Mouse (Mus musculus): ENCODE data around the gene Mrpl28. TPM values are rescaled to one million over a fixed set of nuclear protein-coding genes. Genes with fewer than 3 reads are reported as not detected.

Mrpl28 gene
- total RNA-seq (2014; rRNA removed) (95.0 and 117 TPM in 2 replicates), polyA plus RNA-seq (2015; fragmentation: Nextera tagmentation; extraction: Ambion mirVana) (165 and 179 TPM in 2 replicates)

DNA sequence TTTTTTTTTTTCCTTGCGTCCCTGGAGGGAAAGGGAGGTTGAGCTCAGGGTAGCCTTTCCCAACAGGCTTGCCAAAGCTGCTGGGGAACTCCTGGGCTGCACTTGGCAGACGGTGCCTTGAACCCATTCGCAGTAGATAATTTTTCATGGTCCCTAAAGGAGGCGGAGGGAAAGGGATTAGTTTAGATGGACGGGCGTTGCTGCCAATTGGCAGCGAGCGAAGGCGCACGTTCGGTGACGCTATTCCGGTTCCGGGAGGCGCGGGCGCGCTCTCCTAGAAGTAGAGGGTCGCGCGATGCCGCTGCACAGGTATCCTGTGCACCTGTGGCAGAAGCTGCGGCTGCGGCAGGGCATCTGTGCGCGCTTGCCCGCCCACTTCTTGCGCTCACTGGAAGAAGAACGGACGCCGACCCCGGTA, at the start of gene Mrpl28:
Gene Mrpl28, plus strand, starts transcription at position 234 of the 418 bp plus-strand sequence.
- 0% methylated on average over 32 of the region's 32 CpGs for WGBS
- H3K27me3 ChIP-seq (ENCODE audit: insufficient read depth, low read length): 0 out of 2 replicates have a peak, but pooled peaks cover 1% of the 10 kb centered on the region
- no peaks in the 10 kb centered on the region for H3K9me3 ChIP-seq (ENCODE audit: low read length)
- TF ChIP-seq CTCF (IDR thresholded peaks at IDR 0.05): no peak
- peak within 1 kb of the TSS; percentile 55 for H3K4me3 ChIP-seq (ENCODE audit: low read depth, low read length)
- peak within 1 kb of the TSS; percentile 79 for H3K4me2 ChIP-seq (ENCODE audit: low read depth, low read length, poor library complexity, severe bottlenecking)
- DNase-seq (ENCODE audit: low spot score) (peak; percentile 99), ATAC-seq (ENCODE audit: low FRiP score) (peak; percentile 87)
- H3K4me1 ChIP-seq (ENCODE audit: insufficient read depth, low read length): peaks cover 10% of the 10 kb centered on the region; the same call in 1 of the 2 replicates
- peak within 1 kb of the TSS; percentile 58 for H3K9ac ChIP-seq (replicated peaks; ENCODE audit: low read length, poor library complexity, severe bottlenecking)
- H3K36me3 ChIP-seq (ENCODE audit: insufficient read depth, low read length): peaks cover 23% of the 10 kb centered on the region
- no peak within 1 kb of the TSS for H3K27ac ChIP-seq (ENCODE audit: low read depth, low read length)

DNA sequence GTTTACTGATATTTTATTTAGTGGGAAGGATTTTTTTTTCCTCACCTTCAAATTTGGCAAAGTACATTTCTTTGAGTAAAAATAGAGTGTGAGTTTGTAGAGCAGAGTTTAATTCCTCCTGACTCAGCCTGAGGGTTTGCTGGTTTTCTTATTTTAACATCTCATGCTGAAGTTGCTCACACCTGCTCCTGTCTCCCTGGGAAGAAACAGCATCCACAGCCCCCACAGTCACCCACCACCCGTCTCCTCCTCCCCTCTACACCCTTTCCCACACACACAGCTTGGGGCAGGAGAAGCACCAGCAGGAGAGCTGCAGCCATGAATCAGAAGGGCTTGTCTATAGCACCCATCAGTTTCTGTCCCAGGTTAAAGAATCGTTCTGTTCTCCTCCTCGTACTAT, 48.1 kb upstream of the Mrpl28 start:
- Histone ChIP-seq H3K4me2 (ENCODE audit: low read depth, low read length, poor library complexity, severe bottlenecking) (no peak overlapping the region), H3K27ac (ENCODE audit: low read depth, low read length) (no peak overlapping the region), H3K4me3 (ENCODE audit: low read depth, low read length) (no peak overlapping the region), H3K9me3 (ENCODE audit: low read length) (no peaks in the 10 kb centered on the region), H3K36me3 (ENCODE audit: insufficient read depth, low read length) (no peaks in the 10 kb centered on the region), H3K27me3 (ENCODE audit: insufficient read depth, low read length) (no peaks in the 10 kb centered on the region), H3K9ac (replicated peaks; ENCODE audit: low read length, poor library complexity, severe bottlenecking) (no peak overlapping the region), H3K4me1 (ENCODE audit: insufficient read depth, low read length) (0 out of 2 replicates have a peak, but pooled peaks cover under 1% of the 10 kb centered on the region)
- DNase-seq (ENCODE audit: low spot score) (no peak), ATAC-seq (ENCODE audit: low FRiP score) (no peak)
- 71% methylated on average over 3 of the region's 3 CpGs for WGBS
- TF ChIP-seq CTCF (IDR thresholded peaks at IDR 0.05): no peak

DNA sequence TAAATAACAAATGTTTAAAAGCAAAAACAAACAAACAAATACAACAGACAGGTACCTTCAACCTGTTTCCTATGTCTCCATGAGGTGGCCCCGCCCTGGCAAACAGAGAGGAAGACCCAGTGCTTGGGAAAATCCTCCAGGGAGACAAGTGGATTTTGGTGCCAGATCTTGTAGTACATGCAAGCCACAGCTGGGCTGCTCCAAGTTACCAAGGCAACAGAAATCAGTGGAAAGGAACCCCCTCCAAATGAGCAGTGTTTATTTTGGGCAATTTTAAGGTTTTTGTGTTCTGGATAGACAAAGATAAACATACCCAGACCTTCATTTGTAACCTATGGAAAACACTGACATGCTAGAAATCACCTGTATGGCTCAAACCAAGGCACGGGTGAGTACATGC, 44.4 kb upstream of the Mrpl28 start:
- no peaks in the 10 kb centered on the region for H3K9me3 ChIP-seq (ENCODE audit: low read length)
- DNase-seq (ENCODE audit: low spot score) (peak; percentile 67), ATAC-seq (ENCODE audit: low FRiP score) (no peak)
- H3K4me2 ChIP-seq (ENCODE audit: low read depth, low read length, poor library complexity, severe bottlenecking): no peak overlapping the region
- H3K36me3 ChIP-seq (ENCODE audit: insufficient read depth, low read length): peaks cover 5% of the 10 kb centered on the region; the same call in 1 of the 2 replicates
- no peak overlapping the region for H3K9ac ChIP-seq (replicated peaks; ENCODE audit: low read length, poor library complexity, severe bottlenecking)
- H3K4me3 ChIP-seq (ENCODE audit: low read depth, low read length): no peak overlapping the region
- H3K27me3 ChIP-seq (ENCODE audit: insufficient read depth, low read length): no peaks in the 10 kb centered on the region
- no peaks in the 10 kb centered on the region for H3K4me1 ChIP-seq (ENCODE audit: insufficient read depth, low read length)
- H3K27ac ChIP-seq (ENCODE audit: low read depth, low read length): no peak overlapping the region
- TF ChIP-seq CTCF (IDR thresholded peaks at IDR 0.05): peak; percentile 27
- WGBS: 66% methylated on average over 2 of the region's 2 CpGs

DNA sequence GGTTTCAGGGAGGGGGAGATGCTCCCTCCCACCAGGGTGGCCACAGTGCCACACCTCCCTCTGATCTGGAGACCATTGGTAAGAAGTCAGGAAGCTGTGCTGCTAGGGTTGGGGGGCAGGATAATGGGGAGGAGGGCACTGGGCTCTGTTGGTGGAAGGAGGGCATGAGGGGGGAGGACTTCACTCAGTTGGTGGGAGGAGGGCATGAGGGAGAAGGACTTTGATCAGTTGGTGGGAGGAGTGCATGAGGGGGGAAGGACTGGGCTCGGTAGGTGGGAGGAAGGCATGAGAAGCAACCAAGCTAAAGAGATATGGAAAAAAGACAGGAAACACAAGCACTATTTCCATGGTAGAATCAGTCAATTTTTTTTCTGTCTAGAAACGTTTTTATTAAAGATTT, 42.4 kb upstream of the Mrpl28 start:
- Histone ChIP-seq H3K4me3 (ENCODE audit: low read depth, low read length) (no peak overlapping the region), H3K4me2 (ENCODE audit: low read depth, low read length, poor library complexity, severe bottlenecking) (no peak overlapping the region), H3K9ac (replicated peaks; ENCODE audit: low read length, poor library complexity, severe bottlenecking) (no peak overlapping the region), H3K9me3 (ENCODE audit: low read length) (no peaks in the 10 kb centered on the region), H3K36me3 (ENCODE audit: insufficient read depth, low read length) (peaks cover 6% of the 10 kb centered on the region; the same call in 1 of the 2 replicates), H3K27me3 (ENCODE audit: insufficient read depth, low read length) (no peaks in the 10 kb centered on the region), H3K4me1 (ENCODE audit: insufficient read depth, low read length) (no peaks in the 10 kb centered on the region), H3K27ac (ENCODE audit: low read depth, low read length) (no peak overlapping the region)
- ATAC-seq (ENCODE audit: low FRiP score) (no peak), DNase-seq (ENCODE audit: low spot score) (no peak)
- TF ChIP-seq CTCF (IDR thresholded peaks at IDR 0.05): no peak
- 42% methylated on average over 2 of the region's 2 CpGs for WGBS

DNA sequence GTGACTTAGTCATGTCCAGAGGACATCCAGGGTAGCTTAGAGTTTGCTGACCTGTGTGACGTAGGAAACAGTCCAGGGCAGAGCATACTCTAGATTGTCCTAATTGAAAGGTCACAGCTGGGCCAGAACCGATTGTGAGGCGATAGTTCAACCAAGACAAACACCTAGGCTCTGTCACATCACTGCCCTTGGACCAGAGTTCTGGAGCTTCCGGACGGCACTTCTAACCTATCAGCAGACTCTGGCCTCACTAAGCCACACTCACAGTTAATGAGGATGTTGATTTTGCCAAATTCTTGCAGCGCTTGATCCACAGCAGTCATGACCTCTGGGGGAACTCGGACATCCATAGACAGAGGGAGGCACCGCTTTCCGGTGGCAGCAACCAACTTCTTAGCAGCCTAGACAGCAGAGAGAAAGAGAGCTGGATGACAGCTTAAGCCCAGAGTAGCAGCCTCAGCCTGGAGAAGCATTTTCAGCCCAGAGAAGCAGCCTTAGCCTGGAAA, 36.2 kb upstream of the Mrpl28 start:
- H3K9ac ChIP-seq (replicated peaks; ENCODE audit: low read length, poor library complexity, severe bottlenecking): no peak overlapping the region
- H3K4me1 ChIP-seq (ENCODE audit: insufficient read depth, low read length): no peaks in the 10 kb centered on the region
- no peak for TF ChIP-seq CTCF (IDR thresholded peaks at IDR 0.05)
- ATAC-seq (ENCODE audit: low FRiP score) (no peak), DNase-seq (ENCODE audit: low spot score) (no peak)
- H3K27me3 ChIP-seq (ENCODE audit: insufficient read depth, low read length): no peaks in the 10 kb centered on the region
- H3K27ac ChIP-seq (ENCODE audit: low read depth, low read length): no peak overlapping the region
- H3K4me3 ChIP-seq (ENCODE audit: low read depth, low read length): no peak overlapping the region
- H3K36me3 ChIP-seq (ENCODE audit: insufficient read depth, low read length): peaks cover 6% of the 10 kb centered on the region; the same call in 1 of the 2 replicates
- WGBS: 91% methylated on average over 9 of the region's 9 CpGs
- H3K4me2 ChIP-seq (ENCODE audit: low read depth, low read length, poor library complexity, severe bottlenecking): no peak overlapping the region
- no peaks in the 10 kb centered on the region for H3K9me3 ChIP-seq (ENCODE audit: low read length)

DNA sequence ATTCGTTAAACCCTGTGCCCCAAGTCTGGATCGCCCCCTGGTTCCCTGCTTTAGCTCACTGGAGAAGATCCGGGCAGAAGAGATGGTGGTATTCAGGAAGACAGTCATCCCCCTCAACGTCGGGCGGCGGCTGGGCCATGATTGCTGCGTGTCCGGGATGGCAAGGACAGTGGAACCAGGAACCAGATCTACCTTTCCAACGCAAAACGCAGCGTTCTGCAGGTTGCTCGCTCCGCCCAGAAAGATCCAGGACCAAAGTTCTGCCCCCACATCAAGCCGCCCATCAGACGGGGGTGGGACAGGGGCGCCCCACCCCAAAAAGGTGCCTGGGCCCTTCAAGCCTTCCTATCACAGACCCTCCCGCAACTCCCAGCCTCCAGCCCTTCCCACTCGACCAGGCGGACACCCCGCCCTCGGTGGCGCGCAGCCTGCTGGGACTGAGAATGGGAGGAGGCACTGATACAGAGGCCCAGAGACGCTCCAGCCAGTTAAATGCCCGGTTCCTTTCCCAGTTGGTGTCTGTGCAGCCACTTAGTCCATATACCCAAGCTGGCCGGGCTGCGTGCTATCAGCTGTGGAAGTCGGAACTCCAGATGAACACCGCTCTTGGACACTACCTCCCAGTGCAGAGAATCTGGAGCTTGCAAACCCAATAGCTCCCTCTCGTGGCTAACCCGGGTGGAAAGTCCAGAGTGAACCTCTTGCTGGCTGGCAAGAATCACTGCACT, 33.2 kb upstream of the Mrpl28 start, which contains the start of gene Decr2:
Gene Decr2, minus strand, starts transcription at position 433 of the 728 bp plus-strand sequence.
- peak within 1 kb of the TSS; percentile 63 for H3K4me3 ChIP-seq (ENCODE audit: low read depth, low read length)
- WGBS: 2% methylated on average over 32 of the region's 32 CpGs
- H3K27me3 ChIP-seq (ENCODE audit: insufficient read depth, low read length): no peaks in the 10 kb centered on the region
- H3K9me3 ChIP-seq (ENCODE audit: low read length): no peaks in the 10 kb centered on the region
- TF ChIP-seq CTCF (IDR thresholded peaks at IDR 0.05): peak; percentile 95
- no peaks in the 10 kb centered on the region; the same call in 1 of the 2 replicates for H3K4me1 ChIP-seq (ENCODE audit: insufficient read depth, low read length)
- H3K9ac ChIP-seq (replicated peaks; ENCODE audit: low read length, poor library complexity, severe bottlenecking): peak within 1 kb of the TSS; percentile 68
- DNase-seq (ENCODE audit: low spot score): peak; percentile 94
- peak within 1 kb of the TSS; percentile 70 for H3K27ac ChIP-seq (ENCODE audit: low read depth, low read length)
- peak within 1 kb of the TSS; percentile 84 for H3K4me2 ChIP-seq (ENCODE audit: low read depth, low read length, poor library complexity, severe bottlenecking)
- H3K36me3 ChIP-seq (ENCODE audit: insufficient read depth, low read length): no peaks in the 10 kb centered on the region
- ATAC-seq (ENCODE audit: low FRiP score): peak; percentile 80
